Mouse (Mus musculus) frontal cortex, adult (tissue): ENCODE data around the gene Tnf.
"Not testable (repeated sequence)": the region's sequence is repeated elsewhere in the genome, so short reads cannot be mapped to it uniquely, and the experiment has no call there.

ENCODE experiments used
- ATAC-seq: cut with Nextera tagmentation; 2 replicates; pipeline ENCODE4 v1.9.2; 2017; ENCODE audit warnings: mild to moderate bottlenecking, moderate library complexity, mixed read lengths; ENCODE audit not compliant: low TSS enrichment

Tnf gene

GRCm38 (mm10) chr17:35234090-35234489 lies 32.3 kb upstream of the Tnf start:
- not testable (repeated sequence) for ATAC-seq

GRCm38 (mm10) chr17:35233114-35233980 lies 31.5 kb upstream of the Tnf start, which contains the start of gene Atp6v1g2:
Gene Atp6v1g2, plus strand, starts transcription at chr17:35233660.
- ATAC-seq: no peak

- no peak for ATAC-seq
Measured at GRCm38 (mm10) chr17:35232659-35233058, 30.9 kb upstream of the Tnf start.

- no peak for ATAC-seq
Measured at GRCm38 (mm10) chr17:35232043-35232442, 30.2 kb upstream of the Tnf start.

- no peak for ATAC-seq
Measured at GRCm38 (mm10) chr17:35231022-35231421, 29.2 kb upstream of the Tnf start.

- ATAC-seq: no peak
Measured at GRCm38 (mm10) chr17:35226561-35227046, 24.8 kb upstream of the Tnf start.

- ATAC-seq: no peak
Measured at GRCm38 (mm10) chr17:35225456-35225855, 23.6 kb upstream of the Tnf start.

GRCm38 (mm10) chr17:35224641-35225040 lies 22.8 kb upstream of the Tnf start:
- no peak for ATAC-seq

GRCm38 (mm10) chr17:35222299-35222698 lies 20.5 kb upstream of the Tnf start:
- no peak for ATAC-seq

GRCm38 (mm10) chr17:35220156-35220952 lies 18.5 kb upstream of the Tnf start, which contains the start of gene Gm16181:
Gene Gm16181, plus strand, starts transcription at chr17:35220834.
- ATAC-seq: no peak

GRCm38 (mm10) chr17:35219601-35220041 lies 17.8 kb upstream of the Tnf start:
- peak; percentile 47; the same call in 1 of the 2 replicates for ATAC-seq

- no peak for ATAC-seq
Measured at GRCm38 (mm10) chr17:35218516-35219193, 16.8 kb upstream of the Tnf start.

GRCm38 (mm10) chr17:35213071-35213470 lies 11.3 kb upstream of the Tnf start:
- ATAC-seq: no peak

GRCm38 (mm10) chr17:35210593-35210992 lies 8.8 kb upstream of the Tnf start:
- no peak for ATAC-seq

GRCm38 (mm10) chr17:35209785-35210535 lies 8.2 kb upstream of the Tnf start:
- ATAC-seq: no peak

- no peak for ATAC-seq
Measured at GRCm38 (mm10) chr17:35205380-35205769, 3.6 kb upstream of the Tnf start.

- ATAC-seq: no peak
Measured at GRCm38 (mm10) chr17:35204494-35205379, 2.9 kb upstream of the Tnf start, which contains the start of gene Lta. Gene Lta, minus strand, starts transcription at chr17:35205351.

GRCm38 (mm10) chr17:35202442-35202841 lies 635 bp upstream of the Tnf start:
- ATAC-seq: no peak

GRCm38 (mm10) chr17:35201128-35201527 lies 679 bp downstream of the Tnf start:
- ATAC-seq: no peak

- no peak for ATAC-seq
Measured at GRCm38 (mm10) chr17:35200398-35200797, 1.4 kb downstream of the Tnf start.
